Mouse (Mus musculus): ENCODE data around the gene Sp1.

Gene Sp1

GRCm38 (mm10) chr15:102405489-102406195, at the start of gene Sp1:
TSS of gene Sp1 (plus strand) at chr15:102406143.
- peak; percentile 99 for DNase-seq

GRCm38 (mm10) chr15:102356501-102357325, 49.2 kb upstream of the Sp1 start:
- DNase-seq: no peak

- no peak for DNase-seq
Observed at GRCm38 (mm10) chr15:102358126-102358525, 47.8 kb upstream of the Sp1 start.

- no peak for DNase-seq
Observed at GRCm38 (mm10) chr15:102358834-102359233, 47.1 kb upstream of the Sp1 start.

GRCm38 (mm10) chr15:102362648-102363047, 43.3 kb upstream of the Sp1 start:
- DNase-seq: no peak

- no peak for DNase-seq
Observed at GRCm38 (mm10) chr15:102364678-102365077, 41.3 kb upstream of the Sp1 start.

GRCm38 (mm10) chr15:102366238-102366637, 39.7 kb upstream of the Sp1 start:
- DNase-seq: no peak

- no peak for DNase-seq
Observed at GRCm38 (mm10) chr15:102366733-102367344, 39.1 kb upstream of the Sp1 start, which contains the start of gene Sp7. TSS of gene Sp7 (minus strand) at chr15:102367182.

GRCm38 (mm10) chr15:102369972-102370371, 36.0 kb upstream of the Sp1 start:
- no peak for DNase-seq

GRCm38 (mm10) chr15:102370727-102371126, 35.2 kb upstream of the Sp1 start:
- DNase-seq: no peak

- peak; percentile 16 for DNase-seq
Observed at GRCm38 (mm10) chr15:102376453-102377162, 29.3 kb upstream of the Sp1 start.

- peak; percentile 55 for DNase-seq
Observed at GRCm38 (mm10) chr15:102377163-102377543, 28.8 kb upstream of the Sp1 start.

GRCm38 (mm10) chr15:102377810-102378262, 28.1 kb upstream of the Sp1 start:
- DNase-seq: no peak

- DNase-seq: peak; percentile 77
Observed at GRCm38 (mm10) chr15:102381575-102381974, 24.4 kb upstream of the Sp1 start.

- no peak for DNase-seq
Observed at GRCm38 (mm10) chr15:102383671-102384070, 22.3 kb upstream of the Sp1 start.

GRCm38 (mm10) chr15:102386640-102387039, 19.3 kb upstream of the Sp1 start:
- DNase-seq: no peak

- DNase-seq: no peak
Observed at GRCm38 (mm10) chr15:102388942-102389341, 17.0 kb upstream of the Sp1 start.

GRCm38 (mm10) chr15:102392520-102392919, 13.4 kb upstream of the Sp1 start:
- no peak for DNase-seq

- no peak for DNase-seq
Observed at GRCm38 (mm10) chr15:102393584-102394014, 12.3 kb upstream of the Sp1 start.

- DNase-seq: no peak
Observed at GRCm38 (mm10) chr15:102395061-102395460, 10.9 kb upstream of the Sp1 start.

- DNase-seq: no peak
Observed at GRCm38 (mm10) chr15:102398629-102399028, 7.3 kb upstream of the Sp1 start.

Data from right cerebral cortex, postnatal 25 days (tissue).